Mouse (Mus musculus) forebrain, embryonic 11.5 days (tissue): Measurements from ENCODE around the gene Ephx1. TPM values are rescaled to one million over a fixed set of nuclear protein-coding genes. Genes with fewer than 3 reads are reported as not detected.

Source experiments
- ATAC-seq: fragments of 200-750 bp; cut with Nextera tagmentation; replicated peaks from 2 replicates; pipeline ENCODE4 v1.8.0; 2017; ENCODE audit warnings: moderate TSS enrichment; ENCODE audit not compliant: low FRiP score
- DNase-seq: peaks from one replicate; pipeline ENCODE4 v3.0.0-alpha.2; 2017; ENCODE audit warnings: low spot score
- H3K27ac ChIP-seq: fragments of 300-500 bp; sonication (generic); 2 replicates; pipeline ENCODE4 v1.5.1; 2014; ENCODE audit warnings: low read depth, low read length
- H3K27me3 ChIP-seq: fragments of 300-500 bp; sonication (generic); 2 replicates; pipeline ENCODE4 v1.6.1; 2014; ENCODE audit warnings: mild to moderate bottlenecking, low read length, mixed read lengths; ENCODE audit not compliant: control insufficient read depth, insufficient read depth
- H3K36me3 ChIP-seq: fragments of 300-500 bp; sonication (generic); 2 replicates; pipeline ENCODE4 v1.6.1; 2014; ENCODE audit warnings: mild to moderate bottlenecking, low read length, moderate library complexity, mixed read lengths; ENCODE audit not compliant: control insufficient read depth, insufficient read depth
- H3K4me1 ChIP-seq: fragments of 300-500 bp; sonication (generic); replicated peaks from 2 replicates; pipeline ENCODE4 v1.6.1; 2014; ENCODE audit warnings: low read length, mixed read lengths; ENCODE audit not compliant: control insufficient read depth, insufficient read depth
- H3K4me2 ChIP-seq: fragments of 300-500 bp; sonication (generic); 2 replicates; pipeline ENCODE4 v1.6.1; 2014; ENCODE audit warnings: low read depth, mild to moderate bottlenecking, low read length, moderate library complexity, mixed read lengths; ENCODE audit not compliant: severe bottlenecking
- H3K4me3 ChIP-seq: fragments of 300-500 bp; sonication (generic); 2 replicates; pipeline ENCODE4 v1.5.1; 2014; ENCODE audit warnings: low read depth, low read length
- H3K9ac ChIP-seq: fragments of 300-500 bp; sonication (generic); 2 replicates; pipeline ENCODE4 v1.6.1; 2014; ENCODE audit warnings: low read length
- H3K9me3 ChIP-seq: fragments of 300-500 bp; sonication (generic); 2 replicates; pipeline ENCODE4 v1.6.1; 2016; ENCODE audit warnings: low read length, mixed read lengths; ENCODE audit not compliant: control insufficient read depth
- WGBS: fragments of 180-500 bp; shearing (Covaris S2); extraction: QIAGEN DNeasy Blood & Tissue Kit; methylation state at CpG from one replicate; pipeline ENCODE4 v1.1.7; 2014; 5-methylcytosine and 5-hydroxymethylcytosine counted together
- polyA plus RNA-seq: library from polyadenylated mRNA; unstranded; fragments of >200 nt; fragmentation: Nextera tagmentation; extraction: Ambion mirVana; gene quantifications from 2 replicates; pipeline ENCODE4 v1.2.1, GENCODE M21; 2014

Ephx1 gene
- polyA plus RNA-seq, 1 experiment from 2014 or later = 1.1 TPM

GRCm38 (mm10) chr1:180956401-180956800, 64.3 kb downstream of the Ephx1 start:
- DNase-seq = no peak
- WGBS = 86% methylated on average over 8 of the region's 8 CpGs
- no peak overlapping the region for H3K9ac ChIP-seq
- H3K4me1 ChIP-seq = peaks cover 3% of the 10 kb centered on the region; the same call in 1 of the 2 replicates
- no peaks in the 10 kb centered on the region for H3K27me3 ChIP-seq
- ATAC-seq = no peak
- no peaks in the 10 kb centered on the region for H3K36me3 ChIP-seq
- H3K4me2 ChIP-seq = no peak overlapping the region
- H3K9me3 ChIP-seq = no peaks in the 10 kb centered on the region
- H3K27ac ChIP-seq = no peak overlapping the region
- H3K4me3 ChIP-seq = no peak overlapping the region

GRCm38 (mm10) chr1:180952808-180953207, 67.9 kb downstream of the Ephx1 start:
- ATAC-seq (no peak), DNase-seq (no peak)
- Histone ChIP-seq H3K27ac (no peak overlapping the region), H3K4me1 (peaks cover 3% of the 10 kb centered on the region; the same call in 1 of the 2 replicates), H3K36me3 (no peaks in the 10 kb centered on the region), H3K27me3 (no peaks in the 10 kb centered on the region), H3K9me3 (no peaks in the 10 kb centered on the region), H3K4me2 (no peak overlapping the region), H3K9ac (no peak overlapping the region), H3K4me3 (no peak overlapping the region)
- WGBS = 91% methylated on average over 5 of the region's 5 CpGs

GRCm38 (mm10) chr1:180952085-180952746, 68.5 kb downstream of the Ephx1 start:
- no peak for DNase-seq
- no peak for ATAC-seq
- H3K36me3 ChIP-seq = no peaks in the 10 kb centered on the region
- peaks cover 3% of the 10 kb centered on the region; the same call in 1 of the 2 replicates for H3K4me1 ChIP-seq
- H3K9ac ChIP-seq = no peak overlapping the region
- no peaks in the 10 kb centered on the region for H3K27me3 ChIP-seq
- no peak overlapping the region for H3K4me2 ChIP-seq
- WGBS = 86% methylated on average over 6 of the region's 6 CpGs
- H3K27ac ChIP-seq = no peak overlapping the region
- H3K4me3 ChIP-seq = no peak overlapping the region
- H3K9me3 ChIP-seq = no peaks in the 10 kb centered on the region

GRCm38 (mm10) chr1:180946448-180946847, 74.3 kb downstream of the Ephx1 start:
- Histone ChIP-seq H3K36me3 (no peaks in the 10 kb centered on the region), H3K4me2 (no peak overlapping the region), H3K4me3 (no peak overlapping the region), H3K9ac (no peak overlapping the region), H3K9me3 (no peaks in the 10 kb centered on the region), H3K27me3 (peaks cover 19% of the 10 kb centered on the region), H3K27ac (no peak overlapping the region), H3K4me1 (peaks cover 4% of the 10 kb centered on the region; the same call in 1 of the 2 replicates)
- 93% methylated on average over 6 of the region's 6 CpGs for WGBS
- no peak for ATAC-seq
- DNase-seq = no peak

- peak overlapping the region; percentile 28; the same call in 1 of the 2 replicates for H3K4me2 ChIP-seq
- no peak overlapping the region for H3K27ac ChIP-seq
- ATAC-seq = peak; percentile 54; the same call in 1 of the 2 replicates
- no peak overlapping the region for H3K4me3 ChIP-seq
- DNase-seq = peak; percentile 67
- peak overlapping the region; percentile 0; the same call in 1 of the 2 replicates for H3K9ac ChIP-seq
- 27% methylated on average over 20 of the region's 20 CpGs for WGBS
- H3K27me3 ChIP-seq = peaks cover 26% of the 10 kb centered on the region
- H3K4me1 ChIP-seq = peaks cover 4% of the 10 kb centered on the region; the same call in 1 of the 2 replicates
- no peaks in the 10 kb centered on the region for H3K36me3 ChIP-seq
- no peaks in the 10 kb centered on the region for H3K9me3 ChIP-seq
Measured at GRCm38 (mm10) chr1:180945001-180945980, 75.4 kb downstream of the Ephx1 start.

GRCm38 (mm10) chr1:180944553-180944952, 76.2 kb downstream of the Ephx1 start:
- Histone ChIP-seq H3K9ac (no peak overlapping the region), H3K4me1 (peaks cover 4% of the 10 kb centered on the region; the same call in 1 of the 2 replicates), H3K36me3 (no peaks in the 10 kb centered on the region), H3K4me2 (no peak overlapping the region), H3K4me3 (no peak overlapping the region), H3K27ac (no peak overlapping the region), H3K9me3 (no peaks in the 10 kb centered on the region), H3K27me3 (peaks cover 26% of the 10 kb centered on the region)
- DNase-seq = no peak
- WGBS = 81% methylated on average over 4 of the region's 4 CpGs
- no peak for ATAC-seq

GRCm38 (mm10) chr1:180943896-180944295, 76.8 kb downstream of the Ephx1 start:
- DNase-seq (no peak), ATAC-seq (no peak)
- peaks cover 4% of the 10 kb centered on the region; the same call in 1 of the 2 replicates for H3K4me1 ChIP-seq
- H3K9me3 ChIP-seq = no peaks in the 10 kb centered on the region
- H3K4me2 ChIP-seq = no peak overlapping the region
- peaks cover 26% of the 10 kb centered on the region for H3K27me3 ChIP-seq
- H3K36me3 ChIP-seq = no peaks in the 10 kb centered on the region
- 75% methylated on average over 1 of the region's 1 CpGs for WGBS
- no peak overlapping the region for H3K4me3 ChIP-seq
- no peak overlapping the region for H3K27ac ChIP-seq
- no peak overlapping the region for H3K9ac ChIP-seq

GRCm38 (mm10) chr1:180943032-180943644, 77.6 kb downstream of the Ephx1 start:
- Histone ChIP-seq H3K4me2 (peak overlapping the region; percentile 94), H3K9ac (peak overlapping the region; percentile 81), H3K9me3 (no peaks in the 10 kb centered on the region), H3K27ac (no peak overlapping the region), H3K4me3 (peak overlapping the region; percentile 78), H3K4me1 (peaks cover 4% of the 10 kb centered on the region; the same call in 1 of the 2 replicates), H3K27me3 (peaks cover 26% of the 10 kb centered on the region), H3K36me3 (no peaks in the 10 kb centered on the region)
- DNase-seq = no peak
- ATAC-seq = no peak
- 36% methylated on average over 11 of the region's 11 CpGs for WGBS
